Mouse (Mus musculus) embryonic fibroblast, embryonic 13.5 days (primary cell): ENCODE data around the gene Tln1. TPM values are rescaled to one million over a fixed set of nuclear protein-coding genes. Genes with fewer than 3 reads are reported as not detected.
A peak's percentile ranks its signal among the peaks of the same experiment; 100 is the strongest.

Experiments
- H3K27ac ChIP-seq: 2 replicates; pipeline ENCODE4 v1.5.1; 2012; ENCODE audit warnings: low read length, control low read depth, inconsistent platforms; ENCODE audit not compliant: insufficient read depth
- H3K4me1 ChIP-seq: 2 replicates; pipeline ENCODE4 v1.6.1; 2011; ENCODE audit warnings: low read length; ENCODE audit not compliant: control insufficient read depth, insufficient read depth
- H3K4me3 ChIP-seq: 2 replicates; pipeline ENCODE4 v1.5.1; 2011; ENCODE audit warnings: mild to moderate bottlenecking, control low read depth, low read length; ENCODE audit not compliant: insufficient read depth
- CTCF ChIP-seq: IDR thresholded peaks from 2 replicates; pipeline ENCODE4 v1.5.1; 2011; ENCODE audit warnings: mild to moderate bottlenecking, control low read depth, low read length, moderate library complexity, borderline replicate concordance; ENCODE audit not compliant: insufficient read depth
- POLR2A ChIP-seq: IDR thresholded peaks from 2 replicates; pipeline ENCODE4 v1.6.1; 2011; ENCODE audit warnings: low read depth, mild to moderate bottlenecking, control low read depth, low read length, moderate library complexity
- polyA plus RNA-seq: library from polyadenylated mRNA; stranded (reverse); fragments of >200 nt; gene quantifications from 2 replicates; pipeline ENCODE4 v1.2.4, GENCODE M21; 2011; ENCODE audit warnings: low read depth; ENCODE audit not compliant: missing spikeins, insufficient read length

Tln1 gene
- polyA plus RNA-seq, 1 experiment, result 291 TPM

- peak overlapping the region; percentile 48 for H3K27ac ChIP-seq
- peaks cover 5% of the 10 kb centered on the region; the same call in 1 of the 2 replicates for H3K4me1 ChIP-seq
- H3K4me3 ChIP-seq, result peak overlapping the region; percentile 78
- TF ChIP-seq CTCF, result no peak
- no peak for TF ChIP-seq POLR2A
Measured at GRCm38 (mm10) chr4:43579256-43579655, 16.8 kb upstream of the Tln1 start.

GRCm38 (mm10) chr4:43578376-43579204, 16.1 kb upstream of the Tln1 start, which contains the start of the genes Rgp1 and Gba2:
TSS of gene Rgp1 (plus strand) at chr4:43578715.
TSS of gene Gba2 (minus strand) at chr4:43578873.
- peaks cover 5% of the 10 kb centered on the region; the same call in 1 of the 2 replicates for H3K4me1 ChIP-seq
- TF ChIP-seq POLR2A, result peak; percentile 94
- no peak for TF ChIP-seq CTCF
- H3K27ac ChIP-seq, result peak within 1 kb of the TSS; percentile 48
- peak within 1 kb of the TSS; percentile 78 for H3K4me3 ChIP-seq

GRCm38 (mm10) chr4:43577237-43577881, 14.9 kb upstream of the Tln1 start:
- peaks cover 5% of the 10 kb centered on the region; the same call in 1 of the 2 replicates for H3K4me1 ChIP-seq
- H3K27ac ChIP-seq, result no peak overlapping the region
- peak overlapping the region; percentile 78 for H3K4me3 ChIP-seq
- TF ChIP-seq POLR2A (no peak), CTCF (no peak)

GRCm38 (mm10) chr4:43575356-43575755, 12.9 kb upstream of the Tln1 start:
- TF ChIP-seq POLR2A, result no peak
- TF ChIP-seq CTCF, result no peak
- Histone ChIP-seq H3K4me3 (no peak overlapping the region), H3K27ac (no peak overlapping the region), H3K4me1 (peaks cover 5% of the 10 kb centered on the region; the same call in 1 of the 2 replicates)

- no peak overlapping the region for H3K27ac ChIP-seq
- peaks cover 5% of the 10 kb centered on the region; the same call in 1 of the 2 replicates for H3K4me1 ChIP-seq
- no peak for TF ChIP-seq CTCF
- TF ChIP-seq POLR2A, result no peak
- H3K4me3 ChIP-seq, result no peak overlapping the region
Measured at GRCm38 (mm10) chr4:43573561-43573960, 11.1 kb upstream of the Tln1 start.

GRCm38 (mm10) chr4:43571395-43572045, 9.0 kb upstream of the Tln1 start:
- TF ChIP-seq CTCF (no peak), POLR2A (no peak)
- Histone ChIP-seq H3K4me1 (no peaks in the 10 kb centered on the region; the same call in 1 of the 2 replicates), H3K27ac (no peak overlapping the region), H3K4me3 (no peak overlapping the region)

GRCm38 (mm10) chr4:43567140-43567539, 4.6 kb upstream of the Tln1 start:
- TF ChIP-seq CTCF, result no peak
- TF ChIP-seq POLR2A, result no peak
- Histone ChIP-seq H3K4me1 (peaks cover 3% of the 10 kb centered on the region; the same call in 1 of the 2 replicates), H3K4me3 (no peak overlapping the region)

GRCm38 (mm10) chr4:43564231-43564630, 1.7 kb upstream of the Tln1 start:
- TF ChIP-seq CTCF (no peak), POLR2A (no peak)
- peak overlapping the region; percentile 7; the same call in 1 of the 2 replicates for H3K27ac ChIP-seq
- peaks cover 5% of the 10 kb centered on the region; the same call in 1 of the 2 replicates for H3K4me1 ChIP-seq
- H3K4me3 ChIP-seq, result peak overlapping the region; percentile 92

More at GRCm38 (mm10) chr4:43567140-43567539, 4.6 kb upstream of the Tln1 start:
- H3K27ac ChIP-seq, result no peak overlapping the region

GRCm38 (mm10) chr4:43563601-43563875, 1.0 kb upstream of the Tln1 start:
- Histone ChIP-seq H3K27ac (0 out of 2 replicates have a peak overlapping the region, but pooled peaks have one; percentile 7), H3K4me1 (peaks cover 5% of the 10 kb centered on the region; the same call in 1 of the 2 replicates), H3K4me3 (peak overlapping the region; percentile 92)
- TF ChIP-seq POLR2A (no peak), CTCF (no peak)
